Comparison of ENCODE assay signal across 8 mouse cellular contexts in genomic region chr7:45508561-45508960, GRCm38 (mm10). TPM values are rescaled to one million over a fixed set of nuclear protein-coding genes. Genes with fewer than 3 reads are reported as not detected.
DNase-seq lines count a peak whose midpoint lies in the region; ATAC-seq lines count a peak whose summit lies in the region.

No protein-coding gene starts in this region.

- no peak overlapping the region for H3K27ac ChIP-seq in lung, embryonic 16.5 days (ENCODE audit: low read length)
- no peak overlapping the region for H3K27ac ChIP-seq in embryonic facial prominence, embryonic 12.5 days
- no peak overlapping the region for H3K27ac ChIP-seq in limb, embryonic 11.5 days (replicated peaks; ENCODE audit: low read depth, low read length)

- H3K9ac ChIP-seq in lung, embryonic 16.5 days (ENCODE audit: low read length) = no peak overlapping the region
- peak overlapping the region; percentile 82; the same call in 1 of the 2 replicates for H3K9ac ChIP-seq in embryonic facial prominence, embryonic 12.5 days
- H3K9ac ChIP-seq in limb, embryonic 11.5 days (ENCODE audit: low read length) = no peak overlapping the region

- no peaks in the 10 kb centered on the region for H3K9me3 ChIP-seq in lung, embryonic 16.5 days (ENCODE audit: control insufficient read depth, low read length)
- H3K9me3 ChIP-seq in embryonic facial prominence, embryonic 12.5 days = no peaks in the 10 kb centered on the region
- no peaks in the 10 kb centered on the region for H3K9me3 ChIP-seq in limb, embryonic 11.5 days (ENCODE audit: control insufficient read depth, low read length)

- H3K36me3 ChIP-seq in lung, embryonic 16.5 days (ENCODE audit: control insufficient read depth, insufficient read depth, low read length) = peaks cover 11% of the 10 kb centered on the region
- H3K36me3 ChIP-seq in embryonic facial prominence, embryonic 12.5 days = peaks cover 23% of the 10 kb centered on the region
- H3K36me3 ChIP-seq in limb, embryonic 11.5 days (ENCODE audit: control insufficient read depth, insufficient read depth, low read length) = peaks cover 9% of the 10 kb centered on the region

- H3K4me3 ChIP-seq in lung, embryonic 16.5 days (ENCODE audit: low read length) = no peak overlapping the region
- H3K4me3 ChIP-seq in embryonic facial prominence, embryonic 12.5 days = no peak overlapping the region
- H3K4me3 ChIP-seq in limb, embryonic 11.5 days (ENCODE audit: low read depth, low read length) = 0 out of 2 replicates have a peak overlapping the region, but pooled peaks have one; percentile 71

- H3K27me3 ChIP-seq in lung, embryonic 16.5 days (ENCODE audit: control insufficient read depth, insufficient read depth, low read depth, low read length) = no peaks in the 10 kb centered on the region
- H3K27me3 ChIP-seq in embryonic facial prominence, embryonic 12.5 days = no peaks in the 10 kb centered on the region
- no peaks in the 10 kb centered on the region for H3K27me3 ChIP-seq in limb, embryonic 11.5 days (ENCODE audit: control insufficient read depth, insufficient read depth, low read length)

- no peak for DNase-seq in lung, adult 18-20 months
- no peak for DNase-seq in limb, embryonic 11.5 days (ENCODE audit: low spot score)
- peak; percentile 54 to 64 for DNase-seq in spleen, postnatal 10 days (ENCODE audit: low spot score in 2 of 2)
- DNase-seq in B cell, adult 2 months = no peak
- DNase-seq in left cerebral cortex, adult 8-10 months (ENCODE audit: low spot score in 2 of 2) = no peak
- DNase-seq in right cerebral cortex, postnatal 4 days = no peak

- 86% methylated on average over 6 of the region's 6 CpGs for WGBS in lung, embryonic 16.5 days
- 88% methylated on average over 6 of the region's 6 CpGs for WGBS in embryonic facial prominence, embryonic 12.5 days
- 86% methylated on average over 6 of the region's 6 CpGs for WGBS in limb, embryonic 11.5 days

- H3K4me2 ChIP-seq in lung, embryonic 16.5 days (ENCODE audit: low read depth, low read length) = peak overlapping the region; percentile 91; the same call in 1 of the 2 replicates
- peak overlapping the region; percentile 97; the same call in 1 of the 2 replicates for H3K4me2 ChIP-seq in embryonic facial prominence, embryonic 12.5 days (replicated peaks)
- H3K4me2 ChIP-seq in limb, embryonic 11.5 days (ENCODE audit: low read depth, severe bottlenecking) = peak overlapping the region; percentile 97; the same call in 1 of the 2 replicates

- no peak for ATAC-seq in lung, embryonic 16.5 days (ENCODE audit: low read depth)
- ATAC-seq in embryonic facial prominence, embryonic 12.5 days (ENCODE audit: insufficient number of reproducible peaks, insufficient read depth, low FRiP score, low TSS enrichment) = no peak
- no peak for ATAC-seq in limb, embryonic 11.5 days (ENCODE audit: insufficient number of reproducible peaks, low FRiP score, low TSS enrichment, low read depth)

- peaks cover 8% of the 10 kb centered on the region for H3K4me1 ChIP-seq in lung, embryonic 16.5 days (replicated peaks; ENCODE audit: control insufficient read depth, insufficient read depth, low read length)
- H3K4me1 ChIP-seq in embryonic facial prominence, embryonic 12.5 days = peaks cover 13% of the 10 kb centered on the region
- peaks cover 7% of the 10 kb centered on the region; the same call in 1 of the 2 replicates for H3K4me1 ChIP-seq in limb, embryonic 11.5 days (ENCODE audit: control insufficient read depth, insufficient read depth, low read length)

RNA-seq across cellular contexts. Expression of gene Nucb1, which starts 1.6 kb away (rescaled TPM):
- polyA plus RNA-seq in lung, embryonic 16.5 days (2015; fragmentation: Nextera tagmentation; extraction: Ambion mirVana) = 254 and 266 TPM in 2 replicates
- 161 and 172 TPM in 2 replicates for polyA plus RNA-seq in embryonic facial prominence, embryonic 12.5 days (2016; fragmentation: Nextera tagmentation; extraction: Ambion mirVana)
- polyA plus RNA-seq in limb, embryonic 11.5 days (2014; fragmentation: Nextera tagmentation; extraction: Ambion mirVana) = 116 and 122 TPM in 2 replicates
- 100 to 1,000 TPM in 3 of 4 experiments, 10 to 100 TPM in 1; 97.8 to 121 (median 110) TPM for total RNA-seq in left cerebral cortex, adult 8-10 months (2022)

RNA-seq across cellular contexts. Expression of gene Ppp1r15a, which starts 17.5 kb away (rescaled TPM):
- 22.4 and 29.0 TPM in 2 replicates for polyA plus RNA-seq in lung, embryonic 16.5 days (2015; fragmentation: Nextera tagmentation; extraction: Ambion mirVana)
- 24.1 and 25.6 TPM in 2 replicates for polyA plus RNA-seq in embryonic facial prominence, embryonic 12.5 days (2016; fragmentation: Nextera tagmentation; extraction: Ambion mirVana)
- 19.5 and 21.9 TPM in 2 replicates for polyA plus RNA-seq in limb, embryonic 11.5 days (2014; fragmentation: Nextera tagmentation; extraction: Ambion mirVana)
- 10 to 100 TPM; 16.0 to 27.0 (median 22.4) TPM for total RNA-seq in left cerebral cortex, adult 8-10 months (2022)

RNA-seq across cellular contexts. Expression of gene Plekha4, which starts 17.6 kb away (rescaled TPM):
- 2.3 and 3.4 TPM in 2 replicates for polyA plus RNA-seq in lung, embryonic 16.5 days (2015; fragmentation: Nextera tagmentation; extraction: Ambion mirVana)
- 3.0 and 3.2 TPM in 2 replicates for polyA plus RNA-seq in embryonic facial prominence, embryonic 12.5 days (2016; fragmentation: Nextera tagmentation; extraction: Ambion mirVana)
- polyA plus RNA-seq in limb, embryonic 11.5 days (2014; fragmentation: Nextera tagmentation; extraction: Ambion mirVana) = 0.52 and 0.64 TPM in 2 replicates
- 1 to 10 TPM; 3.0 to 5.1 (median 4.0) TPM for total RNA-seq in left cerebral cortex, adult 8-10 months (2022)

RNA-seq across cellular contexts. Expression of gene Dhdh, which starts 20.0 kb away (rescaled TPM):
- 3.6 and 3.7 TPM in 2 replicates for polyA plus RNA-seq in lung, embryonic 16.5 days (2015; fragmentation: Nextera tagmentation; extraction: Ambion mirVana)
- 3.0 and 3.7 TPM in 2 replicates for polyA plus RNA-seq in embryonic facial prominence, embryonic 12.5 days (2016; fragmentation: Nextera tagmentation; extraction: Ambion mirVana)
- polyA plus RNA-seq in limb, embryonic 11.5 days (2014; fragmentation: Nextera tagmentation; extraction: Ambion mirVana) = 3.3 and 4.3 TPM in 2 replicates
- 1 to 10 TPM; 5.9 to 7.0 (median 6.3) TPM for total RNA-seq in left cerebral cortex, adult 8-10 months (2022)

RNA-seq across cellular contexts. Expression of gene Gm45808, which starts 21.9 kb away (rescaled TPM):
- not detected in 2 replicates for polyA plus RNA-seq in lung, embryonic 16.5 days (2015; fragmentation: Nextera tagmentation; extraction: Ambion mirVana)
- not detected in 2 replicates for polyA plus RNA-seq in embryonic facial prominence, embryonic 12.5 days (2016; fragmentation: Nextera tagmentation; extraction: Ambion mirVana)
- not detected in 2 replicates for polyA plus RNA-seq in limb, embryonic 11.5 days (2014; fragmentation: Nextera tagmentation; extraction: Ambion mirVana)
- total RNA-seq in left cerebral cortex, adult 8-10 months (2022) = 1 to 10 TPM in 3 of 4 experiments, not detected in 1; 1.9 to 3.2 (median 2.9) TPM

Comparison
In these comparisons a context has a peak if more than half of its experiments do, and no peak if none do; other contexts are left out.
1. DNase-seq: peak in spleen, postnatal 10 days (2 of 2); none in lung, adult 18-20 months (0 of 2), limb, embryonic 11.5 days (single experiment), B cell, adult 2 months (0 of 2), left cerebral cortex, adult 8-10 months (0 of 2) and right cerebral cortex, postnatal 4 days (single experiment).
2. Peak in every context shown above with its lines, with median percentiles within 50 percentile points of each other: H3K4me2 ChIP-seq.